Mouse (Mus musculus) bone marrow, adult 2 months (tissue): Measurements from ENCODE around the gene Cxcr3.

Experiments
- CTCF ChIP-seq: fragments of 200-500 bp; IDR thresholded peaks from 2 replicates; pipeline ENCODE4 v1.5.1; 2011; ENCODE audit warnings: low read length, control low read depth; ENCODE audit not compliant: control insufficient read depth, insufficient read depth
- POLR2A ChIP-seq: fragments of 200-500 bp; IDR thresholded peaks from 2 replicates; pipeline ENCODE4 v1.6.1; 2011; ENCODE audit warnings: low read depth, mild to moderate bottlenecking, control low read depth, low read length, borderline replicate concordance; ENCODE audit not compliant: control insufficient read depth

GRCm38 (mm10) chrX:101734981-101735380 is 912 bp upstream of the Cxcr3 start:
- TF ChIP-seq POLR2A = no peak
- TF ChIP-seq CTCF = no peak
